Mouse (Mus musculus): ENCODE measurements around the gene Tef. TPM values are rescaled to one million over a fixed set of nuclear protein-coding genes. Genes with fewer than 3 reads are reported as not detected.

The Tef gene
- total and polyA plus RNA-seq, 2 experiments from 2014 or later, result 30.4 to 64.1 TPM

GRCm38 (mm10) chr15:81836966-81837920 lies 35.0 kb downstream of the Tef start:
- Histone ChIP-seq H3K9me3 (ENCODE audit: low read length) (no peaks in the 10 kb centered on the region), H3K27me3 (ENCODE audit: insufficient read depth, low read length) (no peaks in the 10 kb centered on the region), H3K36me3 (ENCODE audit: insufficient read depth, low read length) (no peaks in the 10 kb centered on the region), H3K27ac (no peak overlapping the region), H3K4me2 (ENCODE audit: low read depth, low read length) (no peak overlapping the region), H3K4me1 (ENCODE audit: insufficient read depth, low read length) (peaks cover 12% of the 10 kb centered on the region), H3K4me3 (ENCODE audit: low read length) (no peak overlapping the region), H3K9ac (replicated peaks; ENCODE audit: low read length) (no peak overlapping the region)
- DNase-seq (ENCODE audit: low spot score), result no peak
- no peak for TF ChIP-seq CTCF (IDR thresholded peaks at IDR 0.05; ENCODE audit: low read depth)
- 62% methylated on average over 7 of the region's 7 CpGs for WGBS
- no peak for ATAC-seq

GRCm38 (mm10) chr15:81838554-81839235 lies 36.5 kb downstream of the Tef start:
- Histone ChIP-seq H3K4me2 (ENCODE audit: low read depth, low read length) (no peak overlapping the region; the same call in 1 of the 2 replicates), H3K27ac (peak overlapping the region; percentile 65; the same call in 1 of the 2 replicates), H3K27me3 (ENCODE audit: insufficient read depth, low read length) (no peaks in the 10 kb centered on the region), H3K4me1 (ENCODE audit: insufficient read depth, low read length) (peaks cover 12% of the 10 kb centered on the region), H3K36me3 (ENCODE audit: insufficient read depth, low read length) (no peaks in the 10 kb centered on the region), H3K9me3 (ENCODE audit: low read length) (no peaks in the 10 kb centered on the region), H3K9ac (replicated peaks; ENCODE audit: low read length) (no peak overlapping the region), H3K4me3 (ENCODE audit: low read length) (no peak overlapping the region)
- 29% methylated on average over 14 of the region's 14 CpGs for WGBS
- ATAC-seq (no peak), DNase-seq (ENCODE audit: low spot score) (peak; percentile 20)
- no peak for TF ChIP-seq CTCF (IDR thresholded peaks at IDR 0.05; ENCODE audit: low read depth)

GRCm38 (mm10) chr15:81839634-81840033 lies 37.4 kb downstream of the Tef start:
- no peak overlapping the region for H3K9ac ChIP-seq (replicated peaks; ENCODE audit: low read length)
- H3K36me3 ChIP-seq (ENCODE audit: insufficient read depth, low read length), result no peaks in the 10 kb centered on the region
- ATAC-seq, result peak; percentile 92
- peak overlapping the region; percentile 65; the same call in 1 of the 2 replicates for H3K27ac ChIP-seq
- no peaks in the 10 kb centered on the region for H3K9me3 ChIP-seq (ENCODE audit: low read length)
- peaks cover 7% of the 10 kb centered on the region for H3K4me1 ChIP-seq (ENCODE audit: insufficient read depth, low read length)
- no peak for TF ChIP-seq CTCF (IDR thresholded peaks at IDR 0.05; ENCODE audit: low read depth)
- 0 out of 2 replicates have a peak overlapping the region, but pooled peaks have one; percentile 11 for H3K4me2 ChIP-seq (ENCODE audit: low read depth, low read length)
- WGBS, result 30% methylated on average over 5 of the region's 5 CpGs
- H3K4me3 ChIP-seq (ENCODE audit: low read length), result no peak overlapping the region
- H3K27me3 ChIP-seq (ENCODE audit: insufficient read depth, low read length), result no peaks in the 10 kb centered on the region
- DNase-seq (ENCODE audit: low spot score), result peak; percentile 90

- Histone ChIP-seq H3K4me3 (ENCODE audit: low read length) (no peak overlapping the region), H3K9me3 (ENCODE audit: low read length) (no peaks in the 10 kb centered on the region), H3K4me1 (ENCODE audit: insufficient read depth, low read length) (peaks cover 7% of the 10 kb centered on the region), H3K36me3 (ENCODE audit: insufficient read depth, low read length) (no peaks in the 10 kb centered on the region), H3K9ac (replicated peaks; ENCODE audit: low read length) (no peak overlapping the region), H3K27ac (no peak overlapping the region), H3K4me2 (ENCODE audit: low read depth, low read length) (no peak overlapping the region), H3K27me3 (ENCODE audit: insufficient read depth, low read length) (no peaks in the 10 kb centered on the region)
- ATAC-seq, result no peak
- DNase-seq (ENCODE audit: low spot score), result no peak
- TF ChIP-seq CTCF (IDR thresholded peaks at IDR 0.05; ENCODE audit: low read depth), result peak; percentile 7; the same call in 1 of the 2 replicates
- 78% methylated on average over 7 of the region's 7 CpGs for WGBS
Measured at GRCm38 (mm10) chr15:81840306-81840705, 38.1 kb downstream of the Tef start.

GRCm38 (mm10) chr15:81842275-81842674 lies 40.1 kb downstream of the Tef start:
- TF ChIP-seq CTCF (IDR thresholded peaks at IDR 0.05; ENCODE audit: low read depth), result no peak
- Histone ChIP-seq H3K4me3 (ENCODE audit: low read length) (no peak overlapping the region), H3K9me3 (ENCODE audit: low read length) (no peaks in the 10 kb centered on the region), H3K27ac (no peak overlapping the region), H3K9ac (replicated peaks; ENCODE audit: low read length) (no peak overlapping the region), H3K36me3 (ENCODE audit: insufficient read depth, low read length) (no peaks in the 10 kb centered on the region), H3K27me3 (ENCODE audit: insufficient read depth, low read length) (no peaks in the 10 kb centered on the region), H3K4me1 (ENCODE audit: insufficient read depth, low read length) (0 out of 2 replicates have a peak, but pooled peaks cover 3% of the 10 kb centered on the region), H3K4me2 (ENCODE audit: low read depth, low read length) (no peak overlapping the region)
- ATAC-seq (no peak), DNase-seq (ENCODE audit: low spot score) (no peak)
- 86% methylated on average over 7 of the region's 7 CpGs for whole genome bisulfite sequencing

GRCm38 (mm10) chr15:81845033-81845625 lies 42.9 kb downstream of the Tef start:
- no peaks in the 10 kb centered on the region for H3K9me3 ChIP-seq (ENCODE audit: low read length)
- no peak overlapping the region for H3K4me3 ChIP-seq (ENCODE audit: low read length)
- no peaks in the 10 kb centered on the region for H3K27me3 ChIP-seq (ENCODE audit: insufficient read depth, low read length)
- no peak for DNase-seq (ENCODE audit: low spot score)
- no peak overlapping the region for H3K9ac ChIP-seq (replicated peaks; ENCODE audit: low read length)
- H3K4me2 ChIP-seq (ENCODE audit: low read depth, low read length), result no peak overlapping the region
- H3K4me1 ChIP-seq (ENCODE audit: insufficient read depth, low read length), result no peaks in the 10 kb centered on the region
- ATAC-seq, result no peak
- no peak overlapping the region for H3K27ac ChIP-seq
- TF ChIP-seq CTCF (IDR thresholded peaks at IDR 0.05; ENCODE audit: low read depth), result no peak
- 60% methylated on average over 5 of the region's 5 CpGs for WGBS
- H3K36me3 ChIP-seq (ENCODE audit: insufficient read depth, low read length), result peaks cover 13% of the 10 kb centered on the region

Measured in hindbrain, postnatal 0 days (tissue).